Mouse (Mus musculus) E14TG2a.4 (cell line): Measurements from ENCODE around the gene Lrrc74b.
"Not testable (repeated sequence)": the region's sequence is repeated elsewhere in the genome, so short reads cannot be mapped to it uniquely, and the experiment has no call there.

ENCODE experiments used
- H3K27me3 ChIP-seq: 2 replicates; pipeline ENCODE4 v1.6.1; 2014; ENCODE audit warnings: low read length, control low read depth; ENCODE audit not compliant: insufficient read depth
- H3K36me3 ChIP-seq: 2 replicates; pipeline ENCODE4 v1.6.1; 2014; ENCODE audit warnings: low read length, control low read depth; ENCODE audit not compliant: insufficient read depth
- H3K4me1 ChIP-seq: replicated peaks from 2 replicates; pipeline ENCODE4 v1.6.1; 2014; ENCODE audit warnings: low read depth, low read length, control low read depth
- H3K4me3 ChIP-seq: replicated peaks from 2 replicates; pipeline ENCODE4 v1.5.1; 2014; ENCODE audit warnings: mild to moderate bottlenecking, low read length
- H3K9me3 ChIP-seq: 2 replicates; pipeline ENCODE4 v1.6.1; 2014; ENCODE audit warnings: low read length, control low read depth
- CTCF ChIP-seq: conservative IDR thresholded peaks from 2 replicates; pipeline ENCODE4 v1.5.1; 2014; ENCODE audit warnings: low read length
- NANOG ChIP-seq: IDR thresholded peaks from 2 replicates; pipeline ENCODE4 v1.6.1; 2014; ENCODE audit warnings: borderline replicate concordance, low read length, mixed read lengths
- POU5F1 ChIP-seq: IDR thresholded peaks from 2 replicates; pipeline ENCODE4 v1.6.1; 2014; ENCODE audit warnings: low read length, borderline replicate concordance

Gene Lrrc74b

GRCm38 (mm10) chr16:17510686-17511085 is 50.4 kb downstream of the Lrrc74b start:
- Histone ChIP-seq H3K4me1 (peaks cover 33% of the 10 kb centered on the region), H3K27me3 (no peaks in the 10 kb centered on the region), H3K9me3 (no peaks in the 10 kb centered on the region), H3K36me3 (peaks cover 51% of the 10 kb centered on the region), H3K4me3 (no peak overlapping the region)
- TF ChIP-seq POU5F1: no peak
- TF ChIP-seq NANOG: no peak
- TF ChIP-seq CTCF: no peak

- Histone ChIP-seq H3K36me3 (peaks cover 46% of the 10 kb centered on the region), H3K27me3 (no peaks in the 10 kb centered on the region), H3K9me3 (no peaks in the 10 kb centered on the region), H3K4me3 (peak overlapping the region; percentile 90; the same call in 1 of the 2 replicates), H3K4me1 (peaks cover 36% of the 10 kb centered on the region)
- TF ChIP-seq CTCF (no peak), NANOG (no peak), POU5F1 (no peak)
Observed at GRCm38 (mm10) chr16:17510143-17510542, 50.9 kb downstream of the Lrrc74b start.

- H3K36me3 ChIP-seq: peaks cover 37% of the 10 kb centered on the region
- H3K9me3 ChIP-seq: no peaks in the 10 kb centered on the region
- TF ChIP-seq CTCF: no peak
- no peak for TF ChIP-seq POU5F1
- TF ChIP-seq NANOG: no peak
- peak overlapping the region; percentile 90 for H3K4me3 ChIP-seq
- peaks cover 5% of the 10 kb centered on the region; the same call in 1 of the 2 replicates for H3K27me3 ChIP-seq
- H3K4me1 ChIP-seq: peaks cover 36% of the 10 kb centered on the region
Observed at GRCm38 (mm10) chr16:17509240-17509597, 51.8 kb downstream of the Lrrc74b start.

- no peak for TF ChIP-seq POU5F1
- no peak for TF ChIP-seq CTCF
- TF ChIP-seq NANOG: no peak
- Histone ChIP-seq H3K4me3 (peak within 1 kb of the TSS; percentile 90), H3K27me3 (peaks cover 7% of the 10 kb centered on the region; the same call in 1 of the 2 replicates), H3K36me3 (peaks cover 32% of the 10 kb centered on the region), H3K9me3 (no peaks in the 10 kb centered on the region), H3K4me1 (peaks cover 36% of the 10 kb centered on the region)
Observed at GRCm38 (mm10) chr16:17508546-17509239, 52.4 kb downstream of the Lrrc74b start, which contains the start of gene Lztr1. Lztr1 (plus strand) TSS chr16:17508688.

GRCm38 (mm10) chr16:17508031-17508430 is 53.0 kb downstream of the Lrrc74b start:
- 0 out of 2 replicates have a peak, but pooled peaks have one; percentile 14 for TF ChIP-seq CTCF

GRCm38 (mm10) chr16:17507018-17507552 is 54.0 kb downstream of the Lrrc74b start:
- Histone ChIP-seq H3K9me3 (no peaks in the 10 kb centered on the region), H3K27me3 (peaks cover 14% of the 10 kb centered on the region; the same call in 1 of the 2 replicates), H3K4me3 (0 out of 2 replicates have a peak overlapping the region, but pooled peaks have one; percentile 7), H3K4me1 (peaks cover 50% of the 10 kb centered on the region), H3K36me3 (peaks cover 16% of the 10 kb centered on the region)
- TF ChIP-seq POU5F1 (no peak), CTCF (no peak), NANOG (no peak)

More at GRCm38 (mm10) chr16:17508031-17508430, 53.0 kb downstream of the Lrrc74b start:
- H3K9me3 ChIP-seq, H3K27me3 ChIP-seq: not testable (repeated sequence)
- peaks cover 41% of the 10 kb centered on the region for H3K4me1 ChIP-seq
- H3K36me3 ChIP-seq: peaks cover 25% of the 10 kb centered on the region
- H3K4me3 ChIP-seq: peak overlapping the region; percentile 90

GRCm38 (mm10) chr16:17502681-17503080 is 58.4 kb downstream of the Lrrc74b start:
- TF ChIP-seq NANOG (no peak), CTCF (no peak), POU5F1 (no peak)
- Histone ChIP-seq H3K9me3 (no peaks in the 10 kb centered on the region), H3K4me1 (peaks cover 38% of the 10 kb centered on the region), H3K4me3 (no peak overlapping the region), H3K27me3 (peaks cover 19% of the 10 kb centered on the region), H3K36me3 (no peaks in the 10 kb centered on the region)

GRCm38 (mm10) chr16:17499249-17499883 is 61.7 kb downstream of the Lrrc74b start:
- H3K27me3 ChIP-seq: peaks cover 20% of the 10 kb centered on the region; the same call in 1 of the 2 replicates
- H3K4me3 ChIP-seq: no peak overlapping the region
- no peak for TF ChIP-seq POU5F1
- TF ChIP-seq NANOG: no peak
- no peak for TF ChIP-seq CTCF
- H3K9me3 ChIP-seq: no peaks in the 10 kb centered on the region
- peaks cover 17% of the 10 kb centered on the region for H3K4me1 ChIP-seq
- H3K36me3 ChIP-seq: no peaks in the 10 kb centered on the region
